In genomic region chr9:44147290-44147689, GRCm38 (mm10) we compare ENCODE assay signal across 11 mouse cellular contexts. TPM values are rescaled to one million over a fixed set of nuclear protein-coding genes. Genes with fewer than 3 reads are reported as not detected.
DNase-seq lines count a peak whose midpoint lies in the region; ATAC-seq and TF ChIP-seq lines count a peak whose summit lies in the region.
"Had no signal": no experiment of that assay in that cellular context is flagged by ENCODE, and none has a peak within 500 bp of the region (broad histone marks: within the 10 kb centered on the region; RNA-seq: fewer than 3 reads in every experiment).

No protein-coding gene starts in this region.

- H3K4me3 ChIP-seq in layer of hippocampus, adult 2 months, result no peak overlapping the region
- no peak overlapping the region for H3K4me3 ChIP-seq in E14TG2a.4 (replicated peaks; ENCODE audit: low read length)
- H3K4me3 ChIP-seq in lung, postnatal 0 days (ENCODE audit: low read depth, low read length), result no peak overlapping the region
- H3K4me3 ChIP-seq: embryonic facial prominence, embryonic 13.5 days had no signal

- H3K4me2 ChIP-seq in lung, postnatal 0 days (replicated peaks; ENCODE audit: low read depth, low read length), result no peak overlapping the region
- H3K4me2 ChIP-seq: embryonic facial prominence, embryonic 13.5 days had no signal

- peaks cover 29% of the 10 kb centered on the region for H3K4me1 ChIP-seq in E14TG2a.4 (replicated peaks; ENCODE audit: low read depth, low read length)
- no peaks in the 10 kb centered on the region for H3K4me1 ChIP-seq in lung, postnatal 0 days (ENCODE audit: insufficient read depth, low read depth, low read length)
- H3K4me1 ChIP-seq: embryonic facial prominence, embryonic 13.5 days had no signal

- H3K36me3 ChIP-seq in E14TG2a.4 (ENCODE audit: insufficient read depth, low read length), result peaks cover 79% of the 10 kb centered on the region
- no peaks in the 10 kb centered on the region; the same call in 1 of the 2 replicates for H3K36me3 ChIP-seq in lung, postnatal 0 days (ENCODE audit: insufficient read depth, low read length)

- H3K27me3 ChIP-seq in E14TG2a.4 (ENCODE audit: insufficient read depth, low read length), result no peaks in the 10 kb centered on the region
- H3K27me3 ChIP-seq in lung, postnatal 0 days (replicated peaks; ENCODE audit: insufficient read depth, low read length), result no peaks in the 10 kb centered on the region
- H3K27me3 ChIP-seq: embryonic facial prominence, embryonic 13.5 days had no signal

- DNase-seq in cerebellum, adult 9-10 months, result peak; percentile 18
- no peak for DNase-seq in cerebellum, adult 8-10 months
- DNase-seq in layer of hippocampus, adult 2 months (ENCODE audit: low spot score in 2 of 2), result no peak
- no peak for DNase-seq in layer of hippocampus, postnatal 25 days (ENCODE audit: extremely low spot score in 1 of 2, low spot score in 1 of 2)
- DNase-seq in lung, postnatal 0 days (ENCODE audit: low spot score), result peak; percentile 34
- DNase-seq in natural killer cell, adult 2 months (ENCODE audit: low spot score in 2 of 2), result no peak
- DNase-seq in right cerebral cortex, postnatal 10 days (ENCODE audit: low spot score in 2 of 2), result no peak

- ATAC-seq in lung, postnatal 0 days, result peak; percentile 25; the same call in 1 of the 2 replicates

- peak; percentile 80 for TF ChIP-seq CTCF in layer of hippocampus, adult 2 months (conservative IDR thresholded peaks at IDR 0.05)
- TF ChIP-seq CTCF in E14TG2a.4 (conservative IDR thresholded peaks at IDR 0.05; ENCODE audit: low read length), result peak; percentile 46
- TF ChIP-seq CTCF in lung, postnatal 0 days (IDR thresholded peaks at IDR 0.05), result peak; percentile 73

- 43% methylated on average over 3 of the region's 3 CpGs for WGBS in lung, postnatal 0 days

- no peaks in the 10 kb centered on the region for H3K9me3 ChIP-seq in E14TG2a.4 (ENCODE audit: low read length)
- no peaks in the 10 kb centered on the region for H3K9me3 ChIP-seq in lung, postnatal 0 days (ENCODE audit: low read length)
- H3K9me3 ChIP-seq: embryonic facial prominence, embryonic 13.5 days had no signal

- no peak overlapping the region for H3K27ac ChIP-seq in layer of hippocampus, adult 2 months
- H3K27ac ChIP-seq in lung, postnatal 0 days (ENCODE audit: low read length), result no peak overlapping the region
- H3K27ac ChIP-seq: embryonic facial prominence, embryonic 13.5 days had no signal

- no peak overlapping the region for H3K9ac ChIP-seq in lung, postnatal 0 days (replicated peaks; ENCODE audit: low read depth)
- H3K9ac ChIP-seq: embryonic facial prominence, embryonic 13.5 days had no signal

- no peak for TF ChIP-seq EP300 in lung, postnatal 0 days (IDR thresholded peaks at IDR 0.05)

RNA-seq across cellular contexts. Expression of gene Mcam, which starts 13.0 kb away (rescaled TPM):
- 10 to 100 TPM; 10.1 to 15.9 TPM for total RNA-seq in layer of hippocampus, adult 2 months (2021)
- total RNA-seq in layer of hippocampus, postnatal 25 days (2021), result 10 to 100 TPM; 22.5 to 29.3 TPM
- polyA plus RNA-seq in lung, postnatal 0 days (2015; fragmentation: Nextera tagmentation; extraction: Ambion mirVana), result 113 and 116 TPM in 2 replicates

RNA-seq across cellular contexts. Expression of gene Rnf26, which starts 34.0 kb away (rescaled TPM):
- 10 to 100 TPM; 29.2 to 30.7 TPM for total RNA-seq in layer of hippocampus, adult 2 months (2021)
- 10 to 100 TPM; 30.3 to 33.0 TPM for total RNA-seq in layer of hippocampus, postnatal 25 days (2021)
- polyA plus RNA-seq in lung, postnatal 0 days (2015; fragmentation: Nextera tagmentation; extraction: Ambion mirVana), result 18.8 and 19.0 TPM in 2 replicates

RNA-seq across cellular contexts. Expression of gene Gm49380, which starts 34.0 kb away (rescaled TPM):
- under 1 TPM; 0.27 to 0.38 TPM for total RNA-seq in layer of hippocampus, adult 2 months (2021)
- under 1 TPM in 1 of 2 experiments, not detected in 1; 0.28 TPM for total RNA-seq in layer of hippocampus, postnatal 25 days (2021)
- 0.29 and 0.30 TPM in 2 replicates for polyA plus RNA-seq in lung, postnatal 0 days (2015; fragmentation: Nextera tagmentation; extraction: Ambion mirVana)
- polyA plus RNA-seq: liver, adult 2 months; spleen, adult 2 months had no signal

RNA-seq across cellular contexts. Expression of gene C1qtnf5, which starts 40.2 kb away (rescaled TPM):
- total RNA-seq in layer of hippocampus, adult 2 months (2021), result 10 to 100 TPM; 12.3 to 14.4 TPM
- 10 to 100 TPM; 13.6 to 16.8 TPM for total RNA-seq in layer of hippocampus, postnatal 25 days (2021)
- 9.8 and 10.3 TPM in 2 replicates for polyA plus RNA-seq in lung, postnatal 0 days (2015; fragmentation: Nextera tagmentation; extraction: Ambion mirVana)

RNA-seq across cellular contexts. Expression of gene Mfrp, which starts 45.8 kb away (rescaled TPM):
- total RNA-seq in layer of hippocampus, adult 2 months (2021), result 1 to 10 TPM in 1 of 2 experiments, not detected in 1; 1.3 TPM
- total RNA-seq in layer of hippocampus, postnatal 25 days (2021), result under 1 TPM; 0.31 to 0.49 TPM
- polyA plus RNA-seq in lung, postnatal 0 days (2015; fragmentation: Nextera tagmentation; extraction: Ambion mirVana), result 0.08 TPM in 1 of 2 replicates, not detected in the other
- total RNA-seq: liver, adult 2 months had no signal
- polyA plus RNA-seq: liver, adult 2 months had no signal

Comparison
In these comparisons a context has a peak if more than half of its experiments do, and no peak if none do; other contexts are left out.
1. DNase-seq: peak in cerebellum, adult 9-10 months (single experiment) and lung, postnatal 0 days (single experiment); none in cerebellum, adult 8-10 months (single experiment), layer of hippocampus, adult 2 months (0 of 2), layer of hippocampus, postnatal 25 days (0 of 2), natural killer cell, adult 2 months (0 of 2) and right cerebral cortex, postnatal 10 days (0 of 2).
2. Peak in every context shown above with its lines, with median percentiles within 50 percentile points of each other: CTCF ChIP-seq.